Mouse (Mus musculus): ENCODE measurements around the gene Grap.

- TF ChIP-seq CTCF (IDR thresholded peaks at IDR 0.05; ENCODE audit: insufficient read depth, low read depth, low read length) (no peak), POLR2A (IDR thresholded peaks at IDR 0.05; ENCODE audit: insufficient read depth, low read depth, low read length) (no peak)
These were observed at the start of gene Grap for GRCm38 (mm10) chr11:61652686-61653447.
